27 mouse cellular contexts compared by ENCODE assay signal in genomic region chr6:33454354-33454753, GRCm38 (mm10).
DNase-seq lines count a peak whose midpoint lies in the region; ATAC-seq and TF ChIP-seq lines count a peak whose summit lies in the region.
"Had no signal": no experiment of that assay in that cellular context is flagged by ENCODE, and none has a peak within 500 bp of the region (broad histone marks: within the 10 kb centered on the region; RNA-seq: fewer than 3 reads in every experiment).

No protein-coding gene starts in this region.

- H3K4me1 ChIP-seq in forebrain, embryonic 13.5 days, result peaks cover 26% of the 10 kb centered on the region
- no peaks in the 10 kb centered on the region for H3K4me1 ChIP-seq in forebrain, embryonic 10.5 days
- peaks cover 17% of the 10 kb centered on the region for H3K4me1 ChIP-seq in forebrain, embryonic 14.5 days (ENCODE audit: control insufficient read depth, insufficient read depth, low read length)
- 0 out of 2 replicates have a peak, but pooled peaks cover 5% of the 10 kb centered on the region for H3K4me1 ChIP-seq in forebrain, postnatal 0 days (ENCODE audit: insufficient read depth)
- H3K4me1 ChIP-seq: embryonic facial prominence, embryonic 10.5 days; embryonic facial prominence, embryonic 13.5 days; hindbrain, embryonic 12.5 days had no signal

- H3K4me2 ChIP-seq in forebrain, embryonic 13.5 days, result no peak overlapping the region
- H3K4me2 ChIP-seq in forebrain, embryonic 14.5 days (ENCODE audit: low read length), result no peak overlapping the region
- H3K4me2 ChIP-seq in forebrain, postnatal 0 days (ENCODE audit: low read depth), result no peak overlapping the region
- H3K4me2 ChIP-seq: embryonic facial prominence, embryonic 13.5 days; heart, embryonic 11.5 days; hindbrain, embryonic 12.5 days; hindbrain, embryonic 15.5 days had no signal

- H3K27ac ChIP-seq in forebrain, embryonic 13.5 days, result peak overlapping the region; percentile 59
- H3K27ac ChIP-seq in forebrain, embryonic 10.5 days, result no peak overlapping the region
- H3K27ac ChIP-seq in left cerebral cortex, adult 2 months, result peak overlapping the region; percentile 54; the same call in 1 of the 2 replicates
- peak overlapping the region; percentile 48; the same call in 1 of the 2 replicates for H3K27ac ChIP-seq in forebrain, embryonic 14.5 days (ENCODE audit: low read depth, low read length)
- H3K27ac ChIP-seq in forebrain, postnatal 0 days (ENCODE audit: low read depth, low read length), result no peak overlapping the region; the same call in 1 of the 2 replicates
- H3K27ac ChIP-seq: embryonic facial prominence, embryonic 10.5 days; hindbrain, embryonic 12.5 days; hindbrain, embryonic 15.5 days had no signal

- H3K27me3 ChIP-seq in forebrain, embryonic 13.5 days, result no peaks in the 10 kb centered on the region
- H3K27me3 ChIP-seq in forebrain, embryonic 10.5 days (ENCODE audit: poor library complexity, severe bottlenecking), result no peaks in the 10 kb centered on the region
- H3K27me3 ChIP-seq in forebrain, embryonic 14.5 days (replicated peaks; ENCODE audit: control insufficient read depth, insufficient read depth, low read length), result no peaks in the 10 kb centered on the region
- no peaks in the 10 kb centered on the region for H3K27me3 ChIP-seq in forebrain, postnatal 0 days (ENCODE audit: insufficient read depth, low read length)
- H3K27me3 ChIP-seq: CH12.LX; embryonic facial prominence, embryonic 13.5 days; hindbrain, embryonic 12.5 days; hindbrain, embryonic 15.5 days had no signal

- TF ChIP-seq CTCF in left cerebral cortex, adult 2 months (IDR thresholded peaks at IDR 0.05), result no peak
- TF ChIP-seq CTCF in forebrain, postnatal 0 days (IDR thresholded peaks at IDR 0.05; ENCODE audit: low read depth), result no peak

- intact Hi-C loops in left cerebral cortex, adult 2 months (cut with DNase I), result no loop called here

- H3K9ac ChIP-seq in forebrain, embryonic 13.5 days, result no peak overlapping the region
- no peak overlapping the region for H3K9ac ChIP-seq in forebrain, embryonic 14.5 days (ENCODE audit: low read length)
- no peak overlapping the region for H3K9ac ChIP-seq in forebrain, postnatal 0 days
- H3K9ac ChIP-seq: embryonic facial prominence, embryonic 13.5 days; hindbrain, embryonic 12.5 days; hindbrain, embryonic 15.5 days had no signal

- H3K4me3 ChIP-seq in forebrain, embryonic 13.5 days, result no peak overlapping the region
- H3K4me3 ChIP-seq in forebrain, embryonic 10.5 days, result no peak overlapping the region
- H3K4me3 ChIP-seq in left cerebral cortex, adult 2 months, result no peak overlapping the region
- H3K4me3 ChIP-seq in forebrain, embryonic 14.5 days (ENCODE audit: low read depth, low read length), result no peak overlapping the region
- no peak overlapping the region for H3K4me3 ChIP-seq in forebrain, postnatal 0 days (ENCODE audit: low read depth, low read length)
- H3K4me3 ChIP-seq: embryonic facial prominence, embryonic 10.5 days; embryonic facial prominence, embryonic 13.5 days; erythroblast, embryonic 14.5 days; hindbrain, embryonic 12.5 days; hindbrain, embryonic 15.5 days had no signal

- WGBS in forebrain, embryonic 13.5 days, result 31% methylated on average over 2 of the region's 2 CpGs
- WGBS in forebrain, embryonic 10.5 days, result 69% methylated on average over 2 of the region's 2 CpGs
- 22% methylated on average over 2 of the region's 2 CpGs for WGBS in forebrain, embryonic 14.5 days
- 14% methylated on average over 2 of the region's 2 CpGs for WGBS in forebrain, postnatal 0 days

- ATAC-seq in forebrain, embryonic 13.5 days, result peak; percentile 51; the same call in 1 of the 2 replicates
- ATAC-seq in forebrain, embryonic 14.5 days, result peak; percentile 57; the same call in 1 of the 2 replicates
- ATAC-seq in forebrain, postnatal 0 days, result peak; percentile 65; the same call in 1 of the 2 replicates
- ATAC-seq: intestine, postnatal 0 days had no signal

- H3K36me3 ChIP-seq in forebrain, embryonic 13.5 days (ENCODE audit: poor library complexity, severe bottlenecking), result no peaks in the 10 kb centered on the region
- H3K36me3 ChIP-seq in forebrain, embryonic 10.5 days (replicated peaks), result no peaks in the 10 kb centered on the region
- H3K36me3 ChIP-seq in forebrain, embryonic 14.5 days (ENCODE audit: control insufficient read depth, insufficient read depth, low read length), result no peaks in the 10 kb centered on the region
- no peaks in the 10 kb centered on the region for H3K36me3 ChIP-seq in forebrain, postnatal 0 days (ENCODE audit: insufficient read depth)
- H3K36me3 ChIP-seq: embryonic facial prominence, embryonic 10.5 days; embryonic facial prominence, embryonic 13.5 days; hindbrain, embryonic 12.5 days; hindbrain, embryonic 15.5 days had no signal

- DNase-seq in forebrain, embryonic 10.5 days (ENCODE audit: extremely low spot score, low spot score), result no peak
- no peak for DNase-seq in left cerebral cortex, adult 2 months (ENCODE audit: extremely low spot score in 1 of 2, low spot score in 2 of 2)
- DNase-seq in left cerebral cortex, adult 11 months (ENCODE audit: low spot score), result no peak
- DNase-seq in forebrain, embryonic 14.5 days (ENCODE audit: low spot score), result peak; percentile 68
- no peak for DNase-seq in forebrain, postnatal 0 days
- no peak for DNase-seq in embryo, embryonic 11 days
- DNase-seq in kidney, adult 18-20 months, result no peak
- DNase-seq: adrenal gland, postnatal 10 days; adrenal gland, postnatal 36 days; B cell, adult 2 months; cerebellum, adult 11 months; cerebellum, adult 2 months; cerebellum, adult 9-11 months; cerebellum, postnatal 25 days; gastrocnemius, postnatal 10 days; gastrocnemius, postnatal 36 days; kidney, adult 9 months had no signal

- no peaks in the 10 kb centered on the region for H3K9me3 ChIP-seq in forebrain, embryonic 13.5 days (replicated peaks)
- no peaks in the 10 kb centered on the region for H3K9me3 ChIP-seq in forebrain, embryonic 10.5 days
- no peaks in the 10 kb centered on the region for H3K9me3 ChIP-seq in forebrain, embryonic 14.5 days (replicated peaks; ENCODE audit: control insufficient read depth, low read length)
- no peaks in the 10 kb centered on the region for H3K9me3 ChIP-seq in forebrain, postnatal 0 days (ENCODE audit: low read length)
- H3K9me3 ChIP-seq: embryonic facial prominence, embryonic 10.5 days; embryonic facial prominence, embryonic 13.5 days; G1E; hindbrain, embryonic 12.5 days; hindbrain, embryonic 15.5 days had no signal

Comparison
In these comparisons a context has a peak if more than half of its experiments do, and no peak if none do; other contexts are left out.
1. H3K27ac ChIP-seq: peak in forebrain, embryonic 13.5 days (single experiment), left cerebral cortex, adult 2 months (single experiment) and forebrain, embryonic 14.5 days (single experiment); none in forebrain, embryonic 10.5 days (single experiment) and forebrain, postnatal 0 days (single experiment).
2. Peak in every context shown above with its lines, with median percentiles within 50 percentile points of each other: ATAC-seq.